Mouse (Mus musculus) olfactory bulb, adult 2 months (tissue): ENCODE measurements at regions not wholly inside any gene's neighbourhood (a gene's known extent, or its start where the extent isn't known, plus 50 kb on each side); places are given as distances from the start of the nearest gene placed in this dataset.

Source experiments
- CTCF ChIP-seq: fragments of 200-500 bp; IDR thresholded peaks from 2 replicates; pipeline ENCODE4 v1.5.1; 2012; ENCODE audit warnings: low read depth, mild to moderate bottlenecking, low read length, moderate library complexity; ENCODE audit not compliant: insufficient read depth
- POLR2A ChIP-seq: fragments of 200-500 bp; IDR thresholded peaks from 2 replicates; pipeline ENCODE4 v1.6.1; 2012; ENCODE audit warnings: mild to moderate bottlenecking, low read depth, low read length, moderate library complexity; ENCODE audit not compliant: insufficient read depth

DNA sequence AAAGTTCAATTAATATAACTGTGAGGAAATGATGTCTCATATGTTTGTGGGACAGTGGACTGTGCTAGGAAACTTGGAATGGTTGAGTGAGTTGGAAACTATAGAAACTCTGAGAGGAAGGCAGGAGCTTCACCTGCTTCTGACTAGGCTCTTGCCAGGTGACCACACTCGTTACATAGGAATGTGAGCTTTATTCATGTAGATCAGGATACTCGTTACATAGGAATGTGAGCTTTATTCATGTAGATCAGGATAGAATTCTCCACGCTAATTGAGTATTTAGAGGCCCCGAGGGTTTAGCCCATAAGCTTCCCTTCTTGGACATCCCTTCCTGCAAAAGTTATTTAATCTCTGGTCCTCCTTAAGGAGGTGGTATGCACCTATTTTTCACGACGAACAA is 101.9 kb downstream of the Gm9733 start:
- TF ChIP-seq POLR2A (no peak), CTCF (no peak)
